Mouse (Mus musculus): Measurements from ENCODE around the gene Fzr1.

Fzr1 gene

GRCm38 (mm10) chr10:81416581-81417226 is 38.4 kb upstream of the Fzr1 start:
- DNase-seq (ENCODE audit: low read depth, low spot score) = no peak

- DNase-seq (ENCODE audit: low read depth, low spot score) = no peak
Measured at GRCm38 (mm10) chr10:81415549-81416310, 37.4 kb upstream of the Fzr1 start.

GRCm38 (mm10) chr10:81415146-81415545 is 36.8 kb upstream of the Fzr1 start:
- no peak for DNase-seq (ENCODE audit: low read depth, low spot score)

- no peak for DNase-seq (ENCODE audit: low read depth, low spot score)
Measured at GRCm38 (mm10) chr10:81414682-81415081, 36.4 kb upstream of the Fzr1 start.

- no peak for DNase-seq (ENCODE audit: low read depth, low spot score)
Measured at GRCm38 (mm10) chr10:81413310-81414261, 35.3 kb upstream of the Fzr1 start.

GRCm38 (mm10) chr10:81412586-81413309 is 34.4 kb upstream of the Fzr1 start:
- no peak for DNase-seq (ENCODE audit: low read depth, low spot score)

- DNase-seq (ENCODE audit: low read depth, low spot score) = no peak
Measured at GRCm38 (mm10) chr10:81411471-81412400, 33.4 kb upstream of the Fzr1 start.

GRCm38 (mm10) chr10:81410981-81411380 is 32.7 kb upstream of the Fzr1 start:
- no peak for DNase-seq (ENCODE audit: low read depth, low spot score)

- no peak for DNase-seq (ENCODE audit: low read depth, low spot score)
Measured at GRCm38 (mm10) chr10:81410350-81410749, 32.0 kb upstream of the Fzr1 start.

- DNase-seq (ENCODE audit: low read depth, low spot score) = no peak
Measured at GRCm38 (mm10) chr10:81409330-81409729, 31.0 kb upstream of the Fzr1 start.

GRCm38 (mm10) chr10:81408871-81409291 is 30.6 kb upstream of the Fzr1 start:
- DNase-seq (ENCODE audit: low read depth, low spot score) = no peak

GRCm38 (mm10) chr10:81408424-81408729 is 30.1 kb upstream of the Fzr1 start:
- DNase-seq (ENCODE audit: low read depth, low spot score) = no peak

- DNase-seq (ENCODE audit: low read depth, low spot score) = no peak
Measured at GRCm38 (mm10) chr10:81407539-81408423, 29.5 kb upstream of the Fzr1 start.

- DNase-seq (ENCODE audit: low read depth, low spot score) = no peak
Measured at GRCm38 (mm10) chr10:81406504-81407440, 28.5 kb upstream of the Fzr1 start.

- no peak for DNase-seq (ENCODE audit: low read depth, low spot score)
Measured at GRCm38 (mm10) chr10:81405588-81406201, 27.4 kb upstream of the Fzr1 start.

- no peak for DNase-seq (ENCODE audit: low read depth, low spot score)
Measured at GRCm38 (mm10) chr10:81404720-81405119, 26.4 kb upstream of the Fzr1 start.

GRCm38 (mm10) chr10:81404082-81404481 is 25.8 kb upstream of the Fzr1 start:
- DNase-seq (ENCODE audit: low read depth, low spot score) = no peak

GRCm38 (mm10) chr10:81403511-81403910 is 25.2 kb upstream of the Fzr1 start:
- no peak for DNase-seq (ENCODE audit: low read depth, low spot score)

All from WW6 (cell line).